ENCODE assay signal across 23 mouse cellular contexts in genomic region chr16:13435627-13436026, GRCm38 (mm10).
DNase-seq lines count a peak whose midpoint lies in the region; ATAC-seq and TF ChIP-seq lines count a peak whose summit lies in the region.
"Had no signal": no experiment of that assay in that cellular context is flagged by ENCODE, and none has a peak within 500 bp of the region (broad histone marks: within the 10 kb centered on the region; RNA-seq: fewer than 3 reads in every experiment).

No protein-coding gene starts in this region.

- H3K9me3 ChIP-seq in lung, postnatal 0 days (ENCODE audit: low read length) = no peaks in the 10 kb centered on the region
- no peaks in the 10 kb centered on the region for H3K9me3 ChIP-seq in midbrain, embryonic 13.5 days
- H3K9me3 ChIP-seq: embryonic facial prominence, embryonic 10.5 days; forebrain, embryonic 10.5 days; heart, embryonic 13.5 days had no signal

- no peak overlapping the region for H3K9ac ChIP-seq in lung, postnatal 0 days (replicated peaks; ENCODE audit: low read depth)
- no peak overlapping the region for H3K9ac ChIP-seq in midbrain, embryonic 13.5 days (replicated peaks)
- H3K9ac ChIP-seq: heart, embryonic 13.5 days had no signal

- TF ChIP-seq EP300 in lung, postnatal 0 days (IDR thresholded peaks at IDR 0.05) = no peak

- H3K4me1 ChIP-seq in lung, postnatal 0 days (ENCODE audit: insufficient read depth, low read depth, low read length) = peaks cover 3% of the 10 kb centered on the region; the same call in 1 of the 2 replicates
- peaks cover 8% of the 10 kb centered on the region for H3K4me1 ChIP-seq in midbrain, embryonic 13.5 days (replicated peaks)

- intact Hi-C loops in left cerebral cortex, postnatal 25 days (cut with DNase I) = no loop called here

- H3K4me2 ChIP-seq in lung, postnatal 0 days (replicated peaks; ENCODE audit: low read depth, low read length) = no peak overlapping the region
- H3K4me2 ChIP-seq in midbrain, embryonic 13.5 days (replicated peaks) = no peak overlapping the region

- TF ChIP-seq CTCF in lung, postnatal 0 days (IDR thresholded peaks at IDR 0.05) = 0 out of 2 replicates have a peak, but pooled peaks have one; percentile 10

- H3K27me3 ChIP-seq in lung, postnatal 0 days (replicated peaks; ENCODE audit: insufficient read depth, low read length) = no peaks in the 10 kb centered on the region
- H3K27me3 ChIP-seq in midbrain, embryonic 13.5 days = no peaks in the 10 kb centered on the region
- H3K27me3 ChIP-seq: heart, embryonic 13.5 days had no signal

- no peak overlapping the region for H3K4me3 ChIP-seq in lung, postnatal 0 days (ENCODE audit: low read depth, low read length)
- no peak overlapping the region for H3K4me3 ChIP-seq in midbrain, embryonic 13.5 days (replicated peaks)
- H3K4me3 ChIP-seq: embryonic facial prominence, embryonic 10.5 days; heart, adult 2 months had no signal

- H3K27ac ChIP-seq in lung, postnatal 0 days (ENCODE audit: low read length) = no peak overlapping the region
- H3K27ac ChIP-seq in midbrain, embryonic 13.5 days = no peak overlapping the region
- H3K27ac ChIP-seq: embryonic facial prominence, embryonic 10.5 days; forebrain, embryonic 10.5 days; heart, adult 2 months; heart, embryonic 13.5 days; kidney, postnatal 0 days; stomach, postnatal 0 days had no signal

- 86% methylated on average over 2 of the region's 2 CpGs for WGBS in lung, postnatal 0 days
- 82% methylated on average over 2 of the region's 2 CpGs for WGBS in midbrain, embryonic 13.5 days

- no peak for ATAC-seq in lung, postnatal 0 days
- ATAC-seq in midbrain, embryonic 13.5 days = no peak

- no peak for DNase-seq in lung, postnatal 0 days (ENCODE audit: low spot score)
- no peak for DNase-seq in lung, postnatal 4 days
- peak; percentile 66 for DNase-seq in ES-CJ7 (ENCODE audit: low read depth, low spot score)
- DNase-seq in T-cell, adult 2 months (ENCODE audit: low spot score) = peak; percentile 19
- DNase-seq in urinary bladder, postnatal 14 days (ENCODE audit: low spot score) = no peak
- no peak for DNase-seq in left cerebral cortex, postnatal 25 days (ENCODE audit: low spot score in 2 of 2)
- DNase-seq: adrenal gland, postnatal 36 days; cerebellum, adult 11 months; gastrocnemius, postnatal 36 days; heart, adult 2 months; heart, postnatal 14 days; kidney, adult 11 months; lung, adult 18-20 months; lung, postnatal 14 days; right cerebral cortex, adult 18-20 months; right cerebral cortex, postnatal 4 days; thymus, adult 2 months had no signal

- no peaks in the 10 kb centered on the region for H3K36me3 ChIP-seq in lung, postnatal 0 days (ENCODE audit: insufficient read depth, low read length)
- H3K36me3 ChIP-seq in midbrain, embryonic 13.5 days = no peaks in the 10 kb centered on the region
- H3K36me3 ChIP-seq: embryonic facial prominence, embryonic 10.5 days; forebrain, embryonic 10.5 days; heart, embryonic 13.5 days had no signal

Comparison
In these comparisons a context has a peak if more than half of its experiments do, and no peak if none do; other contexts are left out.
1. DNase-seq: peak in ES-CJ7 (single experiment) and T-cell, adult 2 months (single experiment); none in lung, postnatal 0 days (single experiment), lung, postnatal 4 days (0 of 2), urinary bladder, postnatal 14 days (single experiment) and left cerebral cortex, postnatal 25 days (0 of 2).